Mouse (Mus musculus) effector memory CD4-positive, alpha-beta T cell, adult 7 months (primary cell): ENCODE data around the gene Btg1-ps1. TPM values are rescaled to one million over a fixed set of nuclear protein-coding genes. Genes with fewer than 3 reads are reported as not detected.

Source experiments
- polyA plus RNA-seq: library from polyadenylated mRNA; unstranded; fragments of 100-300 nt; shearing (Covaris generic); gene quantifications from one replicate; pipeline ENCODE4 v1.2.1, GENCODE M21; 2017

Btg1-ps1 gene
- not detected for polyA plus RNA-seq

GRCm38 (mm10) chrX:38018597-38018996, at the start of gene Btg1-ps1:
Gene Btg1-ps1 (minus strand): TSS chrX:38018815.

DNA sequence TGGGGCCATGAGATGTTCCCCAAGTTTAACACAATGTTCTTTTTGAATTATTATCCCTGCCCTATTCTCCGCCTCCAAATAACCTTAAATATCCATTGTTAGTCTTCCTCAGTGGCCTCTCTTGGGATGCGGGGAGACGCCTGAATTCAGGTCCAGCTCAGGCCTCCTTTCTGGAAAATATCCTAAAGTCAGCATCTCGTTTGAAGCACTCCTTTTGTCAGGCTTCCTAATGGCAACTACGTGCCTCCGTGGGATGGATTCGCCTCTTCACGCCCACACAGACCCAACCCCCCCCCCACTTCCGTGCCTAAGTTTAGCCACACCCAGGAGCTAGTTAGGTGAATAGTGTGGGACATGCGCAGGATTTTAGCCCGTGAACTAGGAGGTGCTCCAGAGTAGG, 47.6 kb upstream of the Btg1-ps1 start, which contains the start of gene Rhox10:
Gene Rhox10 (plus strand): TSS at position 301 of the 400 bp plus-strand sequence.

DNA sequence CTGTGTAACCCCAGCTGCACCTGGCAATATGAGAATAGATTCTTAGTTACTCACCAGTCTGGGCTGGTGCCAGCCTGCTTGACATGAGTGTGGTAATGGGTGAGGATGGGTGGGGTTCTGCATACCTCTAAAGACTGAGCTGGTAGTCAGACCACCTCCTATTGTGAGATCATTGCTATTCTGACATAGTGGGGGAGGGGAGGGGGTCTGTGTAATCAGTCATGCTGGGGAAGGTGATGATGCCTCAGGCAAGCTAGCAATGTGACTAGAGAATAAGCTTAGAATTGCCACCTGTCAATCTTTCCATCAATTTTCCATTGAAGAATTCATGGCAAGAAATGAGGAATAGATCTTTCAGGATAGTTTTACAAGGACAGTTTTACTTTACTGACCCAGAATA, 24.4 kb upstream of the Btg1-ps1 start, which contains the start of gene Btg1-ps2:
Gene Btg1-ps2 (minus strand): TSS at position 101 of the 400 bp plus-strand sequence.

Other genes starting within 250 kb of the Btg1-ps1 start
- not detected for gene Rhox5, start 214.0 kb downstream of the Btg1-ps1 start, polyA plus RNA-seq
- gene Rhox6, start 191.9 kb downstream of the Btg1-ps1 start, polyA plus RNA-seq: not detected
- not detected for gene Rhox7a, start 187.1 kb downstream of the Btg1-ps1 start, polyA plus RNA-seq
- not detected for gene Rhox8, start 139.9 kb downstream of the Btg1-ps1 start, polyA plus RNA-seq
- not detected for gene Rhox7b, start 121.6 kb downstream of the Btg1-ps1 start, polyA plus RNA-seq
- gene Rhox9, start 117.0 kb downstream of the Btg1-ps1 start, polyA plus RNA-seq: not detected
- not detected for gene Btg1-ps2, start 24.3 kb upstream of the Btg1-ps1 start, polyA plus RNA-seq
- not detected for gene Rhox10, start 47.7 kb upstream of the Btg1-ps1 start, polyA plus RNA-seq
- gene Rhox11, start 66.3 kb upstream of the Btg1-ps1 start, polyA plus RNA-seq: not detected
- not detected for gene Rhox12, start 92.1 kb upstream of the Btg1-ps1 start, polyA plus RNA-seq
- gene Rhox13, start 102.4 kb upstream of the Btg1-ps1 start, polyA plus RNA-seq: not detected
- 3.0 TPM for gene Zbtb33, start 171.0 kb upstream of the Btg1-ps1 start, polyA plus RNA-seq
- gene Tmem255a, start 233.6 kb upstream of the Btg1-ps1 start, polyA plus RNA-seq: 0.24 TPM